Mouse (Mus musculus) spleen, adult 18-20 months (tissue): ENCODE measurements around the gene Nek2.

Experiments used
- DNase-seq, 2 experiments: peaks; one replicate each; pipeline ENCODE4 v3.0.0; 2022; ENCODE audit warnings: mixed read lengths in 2 of 2

Gene Nek2

GRCm38 (mm10) chr1:191861247-191861646, 40.0 kb downstream of the Nek2 start:
- DNase-seq, result no peak

- no peak for DNase-seq
Measured at GRCm38 (mm10) chr1:191863833-191864550, 42.7 kb downstream of the Nek2 start.

- DNase-seq, result no peak
Measured at GRCm38 (mm10) chr1:191864551-191865027, 43.3 kb downstream of the Nek2 start.

DNA sequence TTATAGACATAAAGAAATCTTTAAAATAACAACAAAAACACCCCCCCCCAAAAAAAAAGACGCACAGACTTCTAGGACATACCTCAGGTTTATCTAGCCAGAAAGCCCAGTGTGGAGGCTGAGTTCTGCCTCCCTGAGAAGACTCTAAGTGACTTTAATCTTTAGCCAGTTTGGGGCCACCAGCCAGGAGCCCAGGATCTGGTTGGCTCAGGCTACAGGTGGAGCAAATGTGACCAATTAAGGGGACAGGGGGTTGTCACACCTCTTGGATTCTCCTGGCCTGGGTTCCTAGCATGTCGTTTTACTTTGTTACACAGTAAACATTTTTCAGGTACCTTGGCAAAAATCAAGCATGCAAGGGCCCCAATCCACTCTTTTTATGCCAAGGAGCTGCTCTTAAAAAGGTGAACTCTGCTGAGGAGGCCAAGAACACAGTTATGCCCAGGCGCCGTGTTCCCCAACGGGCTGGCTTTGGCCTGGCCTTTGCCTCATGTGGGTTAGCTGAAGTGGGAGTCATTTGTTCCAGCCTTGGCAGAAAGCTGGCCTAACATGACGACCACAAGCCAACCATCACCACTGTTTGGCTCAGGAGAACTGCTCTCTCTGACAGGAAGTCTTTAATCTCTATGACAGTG, 50.9 kb downstream of the Nek2 start:
- DNase-seq, result no peak

GRCm38 (mm10) chr1:191875006-191875405, 53.8 kb downstream of the Nek2 start:
- no peak for DNase-seq

- no peak for DNase-seq
Measured at GRCm38 (mm10) chr1:191875683-191876305, 54.5 kb downstream of the Nek2 start.

- DNase-seq, result no peak
Measured at GRCm38 (mm10) chr1:191877681-191878080, 56.4 kb downstream of the Nek2 start.

- DNase-seq, result no peak
Measured at GRCm38 (mm10) chr1:191878518-191878921, 57.3 kb downstream of the Nek2 start.

GRCm38 (mm10) chr1:191880247-191880646, 59.0 kb downstream of the Nek2 start:
- no peak for DNase-seq

GRCm38 (mm10) chr1:191880921-191881609, 59.8 kb downstream of the Nek2 start:
- DNase-seq, result no peak

- DNase-seq, result no peak
Measured at GRCm38 (mm10) chr1:191881663-191882062, 60.4 kb downstream of the Nek2 start.
